Mouse (Mus musculus): ENCODE results near the gene Jtb. TPM values are rescaled to one million over a fixed set of nuclear protein-coding genes. Genes with fewer than 3 reads are reported as not detected.

Jtb gene
- total RNA-seq, 2 experiments from 2014 or later, result 48.6 to 91.6 TPM

Other genes with a start within 250 kb of the Jtb start
- 145 and 177 TPM in 2 replicates for gene Hax1, start 232.8 kb upstream of the Jtb start, total RNA-seq (2015)
- gene Hax1, start 232.8 kb upstream of the Jtb start, total RNA-seq (2017), result 81.7 and 92.1 TPM in 2 replicates
- 54.6 and 65.9 TPM in 2 replicates for gene 4933434E20Rik, start 180.0 kb upstream of the Jtb start, total RNA-seq (2015)
- 36.0 and 42.3 TPM in 2 replicates for gene 4933434E20Rik, start 180.0 kb upstream of the Jtb start, total RNA-seq (2017)
- gene Ubap2l, start 179.0 kb upstream of the Jtb start, total RNA-seq (2015), result 187 and 189 TPM in 2 replicates
- 94.2 and 145 TPM in 2 replicates for gene Ubap2l, start 179.0 kb upstream of the Jtb start, total RNA-seq (2017)
- 515 and 516 TPM in 2 replicates for gene Tpm3, start 158.9 kb upstream of the Jtb start, total RNA-seq (2015)
- gene Tpm3, start 158.9 kb upstream of the Jtb start, total RNA-seq (2017), result 880 and 886 TPM in 2 replicates
- 0.90 and 0.99 TPM in 2 replicates for gene Nup210l, start 127.5 kb upstream of the Jtb start, total RNA-seq (2015)
- 0.47 and 0.71 TPM in 2 replicates for gene Nup210l, start 127.5 kb upstream of the Jtb start, total RNA-seq (2017)
- gene Rps27, start 17.9 kb upstream of the Jtb start, total RNA-seq (2015), result 3,216 and 3,430 TPM in 2 replicates
- 4,924 and 5,654 TPM in 2 replicates for gene Rps27, start 17.9 kb upstream of the Jtb start, total RNA-seq (2017)
- 0.61 and 1.4 TPM in 2 replicates for gene Rab13, start 17.9 kb upstream of the Jtb start, total RNA-seq (2015)
- gene Rab13, start 17.9 kb upstream of the Jtb start, total RNA-seq (2017), result 1.2 and 1.6 TPM in 2 replicates
- gene Creb3l4, start 11.9 kb downstream of the Jtb start, total RNA-seq (2015), result 0.39 TPM in 1 of 2 replicates, not detected in the other
- not detected in 2 replicates for gene Creb3l4, start 11.9 kb downstream of the Jtb start, total RNA-seq (2017)
- gene Slc39a1, start 16.6 kb downstream of the Jtb start, total RNA-seq (2015), result 15.6 and 19.5 TPM in 2 replicates
- gene Slc39a1, start 16.6 kb downstream of the Jtb start, total RNA-seq (2017), result 31.4 and 41.2 TPM in 2 replicates
- gene Crtc2, start 22.6 kb downstream of the Jtb start, total RNA-seq (2015), result 30.9 and 32.5 TPM in 2 replicates
- 10.2 and 18.2 TPM in 2 replicates for gene Crtc2, start 22.6 kb downstream of the Jtb start, total RNA-seq (2017)
- gene Dennd4b, start 33.6 kb downstream of the Jtb start, total RNA-seq (2015), result 16.5 and 21.9 TPM in 2 replicates
- 8.9 and 10.4 TPM in 2 replicates for gene Dennd4b, start 33.6 kb downstream of the Jtb start, total RNA-seq (2017)
- gene Gatad2b, start 61.6 kb downstream of the Jtb start, total RNA-seq (2015), result 87.0 and 96.0 TPM in 2 replicates
- gene Gatad2b, start 61.6 kb downstream of the Jtb start, total RNA-seq (2017), result 17.7 and 22.7 TPM in 2 replicates
- gene Slc27a3, start 158.3 kb downstream of the Jtb start, total RNA-seq (2015), result 0.17 and 0.32 TPM in 2 replicates
- 0.27 and 0.83 TPM in 2 replicates for gene Slc27a3, start 158.3 kb downstream of the Jtb start, total RNA-seq (2017)
- gene Ints3, start 202.0 kb downstream of the Jtb start, total RNA-seq (2015), result 17.5 and 20.2 TPM in 2 replicates
- 21.6 and 24.7 TPM in 2 replicates for gene Ints3, start 202.0 kb downstream of the Jtb start, total RNA-seq (2017)
- not detected in 2 replicates for gene Npr1, start 234.3 kb downstream of the Jtb start, total RNA-seq (2015)
- not detected in 2 replicates for gene Npr1, start 234.3 kb downstream of the Jtb start, total RNA-seq (2017)
- 120 and 136 TPM in 2 replicates for gene Ilf2, start 244.5 kb downstream of the Jtb start, total RNA-seq (2015)
- gene Ilf2, start 244.5 kb downstream of the Jtb start, total RNA-seq (2017), result 204 and 227 TPM in 2 replicates